Mouse (Mus musculus) lung, postnatal 14 days (tissue): ENCODE data around the gene Gm2001.
"Not testable (repeated sequence)": the region's sequence is repeated elsewhere in the genome, so short reads cannot be mapped to it uniquely, and the experiment has no call there.

Experiments
- DNase-seq: peaks from one replicate; pipeline ENCODE4 v3.0.0; 2021

The Gm2001 gene

DNA sequence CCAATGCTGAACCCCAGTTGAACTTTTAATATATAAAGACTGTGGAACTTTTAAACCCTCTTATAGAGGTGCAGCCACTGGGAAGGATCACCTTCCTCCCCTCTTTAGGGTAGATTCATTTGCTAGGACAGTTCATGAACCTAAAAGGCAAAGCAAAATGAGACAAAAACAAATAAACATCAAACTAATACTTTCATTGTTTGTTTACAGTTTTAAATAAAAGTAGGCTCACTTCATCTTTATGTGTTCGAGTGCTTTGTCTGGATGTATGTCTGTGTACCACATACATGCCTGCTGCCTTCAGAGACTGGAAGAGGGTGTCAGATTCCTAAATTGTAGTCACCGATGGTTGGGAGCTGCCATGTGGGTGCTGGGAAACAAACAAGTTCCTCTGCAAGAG is at the start of gene Gm2001:
TSS of gene Gm2001 (minus strand) at position 101 of the 400 bp plus-strand sequence.
- DNase-seq: not testable (repeated sequence)

DNA sequence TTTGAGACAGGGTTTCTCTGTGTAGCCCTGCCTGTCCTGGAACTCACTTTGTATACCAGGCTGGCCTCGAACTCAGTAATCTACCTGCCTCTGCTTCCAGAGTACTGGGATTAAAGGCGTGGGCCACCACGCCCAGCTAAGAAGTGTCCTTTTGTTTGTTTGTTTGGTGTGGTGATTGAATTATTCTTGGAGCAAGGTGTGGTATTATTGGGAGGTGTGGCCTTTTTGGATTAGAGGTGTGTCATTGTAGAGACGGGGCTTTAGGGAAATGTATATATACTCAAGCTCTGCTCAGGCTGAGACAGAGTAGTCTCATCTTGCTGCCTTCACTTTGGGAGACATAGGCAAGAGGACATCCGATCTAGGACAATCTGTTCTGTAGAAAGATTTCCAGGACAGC is 31.6 kb upstream of the Gm2001 start, which contains the start of gene Gm2016:
TSS of gene Gm2016 (plus strand) at position 301 of the 400 bp plus-strand sequence.
- DNase-seq: not testable (repeated sequence)

DNA sequence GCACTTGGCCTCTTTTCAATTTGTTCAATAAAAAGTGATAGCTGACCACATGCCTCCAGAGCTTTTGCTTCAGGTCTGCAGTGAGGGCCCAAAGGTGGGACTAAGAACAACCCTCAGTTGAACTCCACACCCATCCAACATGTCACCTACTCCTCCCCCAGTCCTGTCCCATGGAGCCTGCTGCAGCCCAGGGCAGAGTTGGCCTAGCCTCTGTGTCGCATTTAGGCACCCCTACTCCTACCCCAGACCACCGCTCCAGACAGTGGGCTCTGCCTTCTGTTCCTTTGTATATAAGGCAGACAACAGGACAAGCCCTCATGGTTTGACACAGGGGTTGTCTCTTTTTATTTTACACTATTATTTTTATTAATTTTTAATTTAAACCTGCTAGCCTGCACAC is 21.9 kb upstream of the Gm2001 start:
- not testable (repeated sequence) for DNase-seq

DNA sequence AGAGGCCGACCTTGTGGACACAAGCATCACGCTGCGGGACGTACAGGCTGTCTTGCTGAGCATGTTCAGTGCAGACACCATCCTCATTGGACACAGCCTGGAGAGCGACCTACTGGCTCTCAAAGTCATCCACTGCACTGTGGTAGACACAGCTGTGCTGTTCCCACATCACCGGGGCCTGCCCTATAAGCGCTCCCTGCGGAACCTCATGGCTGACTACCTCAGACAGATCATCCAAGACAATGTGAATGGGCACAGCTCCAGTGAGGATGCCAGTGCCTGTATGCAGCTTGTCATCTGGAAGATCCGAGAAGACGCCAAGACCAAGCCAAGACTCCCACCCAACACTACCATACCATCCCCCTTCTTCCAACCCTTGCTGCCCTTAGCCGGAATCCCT is 21.5 kb upstream of the Gm2001 start:
- not testable (repeated sequence) for DNase-seq

- DNase-seq: not testable (repeated sequence)
Observed at GRCm38 (mm10) chr12:87861740-87862692, 19.9 kb upstream of the Gm2001 start.

DNA sequence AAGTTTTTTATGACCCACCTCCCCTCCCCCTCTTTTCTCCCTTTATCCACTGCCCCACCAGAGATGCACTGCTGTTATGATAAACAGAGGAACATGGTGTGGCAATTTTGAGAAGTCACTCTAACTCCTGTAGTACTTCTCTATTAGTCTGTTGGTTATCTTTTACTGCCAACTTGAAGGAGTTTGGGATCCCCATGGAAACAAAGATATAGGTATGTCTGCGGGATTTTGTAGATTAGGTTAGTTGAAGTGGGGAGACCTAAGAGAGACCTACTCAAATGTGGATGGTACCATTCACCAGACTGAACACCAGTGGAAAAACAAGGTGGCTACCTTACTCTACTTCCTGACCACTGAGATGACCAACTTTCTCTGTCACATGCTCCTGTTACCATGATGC is 13.9 kb upstream of the Gm2001 start:
- DNase-seq: not testable (repeated sequence)

DNA sequence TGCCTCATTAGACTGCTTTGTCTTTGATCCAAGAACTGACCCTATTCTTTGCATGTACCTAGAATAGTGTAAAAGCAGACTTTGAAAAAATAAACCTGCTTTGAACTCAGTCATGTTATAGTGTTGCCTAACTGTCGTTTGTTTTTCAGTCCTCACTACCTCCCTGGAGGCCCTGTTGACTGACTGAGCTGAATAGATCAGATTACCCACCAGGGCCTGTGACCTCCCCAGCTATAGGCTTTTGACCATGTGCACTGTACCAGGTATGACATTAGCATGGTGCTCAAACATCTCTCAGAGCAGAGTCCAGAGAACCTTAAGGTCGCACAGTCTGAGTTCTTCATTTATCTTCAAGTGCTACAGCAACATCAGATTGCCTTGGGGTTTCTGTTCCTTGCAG is 8.5 kb upstream of the Gm2001 start:
- DNase-seq: not testable (repeated sequence)

DNA sequence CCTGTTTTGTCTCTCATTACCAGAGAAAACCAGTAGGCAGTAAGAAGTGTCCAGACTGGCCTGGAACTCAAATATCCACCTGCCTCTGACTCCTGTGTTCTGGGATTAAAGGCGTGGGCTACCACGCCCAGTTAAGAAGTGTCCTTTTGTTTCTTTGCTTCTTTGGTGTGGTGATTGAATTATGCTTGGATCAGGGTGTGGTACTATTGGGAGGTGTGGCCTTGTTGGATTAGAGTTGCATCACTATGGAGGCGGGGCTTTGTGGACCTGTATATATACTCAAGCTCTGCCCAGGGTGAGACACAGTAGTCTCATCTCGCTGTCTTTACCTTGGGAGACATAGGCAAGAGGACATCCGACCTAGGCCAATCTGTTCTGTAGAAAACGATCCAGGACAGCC is 25.9 kb downstream of the Gm2001 start, which contains the start of gene BB287469:
TSS of gene BB287469 (plus strand) at position 301 of the 400 bp plus-strand sequence.
- DNase-seq: not testable (repeated sequence)

- not testable (repeated sequence) for DNase-seq
Observed at GRCm38 (mm10) chr12:87797971-87798370, 44.2 kb downstream of the Gm2001 start.

DNA sequence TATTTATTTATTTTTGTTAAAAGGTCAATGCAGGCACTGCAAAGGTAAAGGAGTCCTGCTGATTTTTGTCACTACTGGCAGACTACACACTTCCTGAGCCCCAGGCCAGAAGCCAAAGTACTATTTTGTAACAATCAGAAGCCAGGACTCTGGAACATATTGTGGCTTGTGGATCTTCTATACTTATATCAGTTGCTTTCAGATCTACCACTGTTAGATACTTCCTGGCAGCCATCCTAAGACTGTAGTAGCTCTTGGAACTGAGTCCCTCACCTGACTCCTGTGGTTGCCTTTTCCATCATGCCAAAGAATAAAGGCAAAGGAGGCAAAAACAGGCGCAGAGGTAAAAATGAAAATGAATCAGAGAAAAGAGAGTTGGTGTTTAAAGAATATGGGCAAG is 46.9 kb downstream of the Gm2001 start, which contains the start of gene Gm21936:
TSS of gene Gm21936 (plus strand) at position 301 of the 400 bp plus-strand sequence.
- DNase-seq: not testable (repeated sequence)
